7 mouse cellular contexts compared by ENCODE assay signal in genomic region chr3:55783171-55784081, GRCm38 (mm10). TPM values are rescaled to one million over a fixed set of nuclear protein-coding genes. Genes with fewer than 3 reads are reported as not detected.
DNase-seq lines count a peak whose midpoint lies in the region; ATAC-seq and TF ChIP-seq lines count a peak whose summit lies in the region.

No protein-coding gene starts in this region.

- DNase-seq in ES-CJ7 (ENCODE audit: low read depth, low spot score), result peak; percentile 31
- DNase-seq in heart, postnatal 10 days, result peak; percentile 22 to 32
- DNase-seq in limb, embryonic 14.5 days (ENCODE audit: low spot score), result no peak
- DNase-seq in neural tube, embryonic 10.5 days (ENCODE audit: extremely low spot score, low spot score), result peak; percentile 69
- DNase-seq in frontal cortex, postnatal 10 days (ENCODE audit: low spot score in 2 of 2), result no peak

- H3K9ac ChIP-seq in embryonic facial prominence, embryonic 13.5 days, result peak overlapping the region; percentile 96
- H3K9ac ChIP-seq in limb, embryonic 14.5 days (ENCODE audit: low read depth, low read length, severe bottlenecking), result peak overlapping the region; percentile 82

- H3K4me3 ChIP-seq in embryonic facial prominence, embryonic 13.5 days, result peak overlapping the region; percentile 65
- peak overlapping the region; percentile 54 for H3K4me3 ChIP-seq in limb, embryonic 14.5 days (replicated peaks; ENCODE audit: low read length)

- intact Hi-C loops in heart, postnatal 10 days (cut with DNase I), result no loop called here

- H3K9me3 ChIP-seq in embryonic facial prominence, embryonic 13.5 days, result no peaks in the 10 kb centered on the region
- no peaks in the 10 kb centered on the region for H3K9me3 ChIP-seq in limb, embryonic 14.5 days (ENCODE audit: control insufficient read depth, low read length)

- TF ChIP-seq POLR2A in limb, embryonic 14.5 days (IDR thresholded peaks at IDR 0.05; ENCODE audit: borderline replicate concordance, extremely low read depth, insufficient read depth, insufficient read length), result no peak

- peak overlapping the region; percentile 97 for H3K27ac ChIP-seq in embryonic facial prominence, embryonic 13.5 days
- H3K27ac ChIP-seq in limb, embryonic 14.5 days (replicated peaks; ENCODE audit: low read depth, low read length), result peak overlapping the region; percentile 92

- peak overlapping the region; percentile 75 for H3K4me2 ChIP-seq in embryonic facial prominence, embryonic 13.5 days
- H3K4me2 ChIP-seq in limb, embryonic 14.5 days (replicated peaks; ENCODE audit: low read depth, low read length, severe bottlenecking), result peak overlapping the region; percentile 67

- H3K4me1 ChIP-seq in embryonic facial prominence, embryonic 13.5 days, result peaks cover 25% of the 10 kb centered on the region
- peaks cover 13% of the 10 kb centered on the region for H3K4me1 ChIP-seq in limb, embryonic 14.5 days (ENCODE audit: control insufficient read depth, insufficient read depth, low read length)

- WGBS in embryonic facial prominence, embryonic 13.5 days, result 2% methylated on average over 45 of the region's 45 CpGs
- 1% methylated on average over 45 of the region's 45 CpGs for WGBS in limb, embryonic 14.5 days

- H3K27me3 ChIP-seq in embryonic facial prominence, embryonic 13.5 days, result peaks cover 46% of the 10 kb centered on the region
- peaks cover 12% of the 10 kb centered on the region; the same call in 1 of the 2 replicates for H3K27me3 ChIP-seq in limb, embryonic 14.5 days (ENCODE audit: control insufficient read depth, insufficient read depth, low read length)

- no peaks in the 10 kb centered on the region for H3K36me3 ChIP-seq in embryonic facial prominence, embryonic 13.5 days
- no peaks in the 10 kb centered on the region for H3K36me3 ChIP-seq in limb, embryonic 14.5 days (ENCODE audit: control insufficient read depth, insufficient read depth, low read length)

- peak; percentile 44 for ATAC-seq in activated CD4-positive, CD25-positive, alpha-beta regulatory T cell, adult 4 months
- ATAC-seq in embryonic facial prominence, embryonic 13.5 days (ENCODE audit: insufficient number of reproducible peaks, insufficient read depth, low FRiP score, low TSS enrichment, low read depth), result no peak
- ATAC-seq in limb, embryonic 14.5 days (ENCODE audit: low FRiP score, low read depth), result no peak

RNA-seq across cellular contexts. Expression of gene Mab21l1, which starts 1.1 kb away (rescaled TPM):
- under 1 TPM in 1 of 2 experiments, not detected in 1; 0.26 TPM for polyA plus RNA-seq in activated CD4-positive, CD25-positive, alpha-beta regulatory T cell, adult 4 months (2017; shearing (Covaris generic))
- 48.6 and 54.5 TPM in 2 replicates for polyA plus RNA-seq in embryonic facial prominence, embryonic 13.5 days (2015; fragmentation: Nextera tagmentation; extraction: Ambion mirVana)
- under 1 TPM; 0.10 TPM for total RNA-seq in heart, postnatal 10 days (2021)
- polyA plus RNA-seq in limb, embryonic 14.5 days (2012; rRNA removed), result 18.9 and 23.4 TPM in 2 replicates
- polyA plus RNA-seq in limb, embryonic 14.5 days (2014; fragmentation: Nextera tagmentation; extraction: Ambion mirVana), result 18.7 and 25.3 TPM in 2 replicates

Comparison
In these comparisons a context has a peak if more than half of its experiments do, and no peak if none do; other contexts are left out.
1. DNase-seq: peak in ES-CJ7 (single experiment), heart, postnatal 10 days (2 of 2) and neural tube, embryonic 10.5 days (single experiment); none in limb, embryonic 14.5 days (single experiment) and frontal cortex, postnatal 10 days (0 of 2).
2. RNA of gene Mab21l1, which starts 1.1 kb away (polyA plus RNA-seq): 48.6 to 54.5 TPM in embryonic facial prominence, embryonic 13.5 days and 18.7 to 25.3 TPM in limb, embryonic 14.5 days; 0.26 TPM in activated CD4-positive, CD25-positive, alpha-beta regulatory T cell, adult 4 months; every median in the first group is over 10 times any median in the second.